Mouse (Mus musculus) testis, adult 2 months (tissue): ENCODE data around the gene Olfr456. TPM values are rescaled to one million over a fixed set of nuclear protein-coding genes. Genes with fewer than 3 reads are reported as not detected.
"Not testable (repeated sequence)": the region's sequence is repeated elsewhere in the genome, so short reads cannot be mapped to it uniquely, and the experiment has no call there.

Experiments
- H3K27ac ChIP-seq: fragments of 200-500 bp; 2 replicates; pipeline ENCODE4 v1.5.1; 2012; ENCODE audit warnings: low read depth, low read length; ENCODE audit not compliant: control insufficient read depth, insufficient read depth
- H3K27me3 ChIP-seq: fragments of 200-500 bp; 2 replicates; pipeline ENCODE4 v1.6.1; 2012; ENCODE audit warnings: mild to moderate bottlenecking, low read length, moderate library complexity; ENCODE audit not compliant: control insufficient read depth, insufficient read depth
- H3K36me3 ChIP-seq: fragments of 200-500 bp; 2 replicates; pipeline ENCODE4 v1.6.1; 2012; ENCODE audit warnings: mild to moderate bottlenecking, low read length; ENCODE audit not compliant: control insufficient read depth, insufficient read depth
- H3K4me1 ChIP-seq: fragments of 200-500 bp; 2 replicates; pipeline ENCODE4 v1.6.1; 2012; ENCODE audit warnings: low read length; ENCODE audit not compliant: control insufficient read depth, insufficient read depth
- H3K4me3 ChIP-seq: fragments of 200-500 bp; 2 replicates; pipeline ENCODE4 v1.5.1; 2012; ENCODE audit warnings: low read depth, mild to moderate bottlenecking, low read length, moderate library complexity, mixed read lengths; ENCODE audit not compliant: control insufficient read depth
- CTCF ChIP-seq: fragments of 200-500 bp; IDR thresholded peaks from 2 replicates; pipeline ENCODE4 v1.5.1; 2012; ENCODE audit warnings: low read depth, mild to moderate bottlenecking, inconsistent platforms, low read length, moderate library complexity; ENCODE audit not compliant: control insufficient read depth, insufficient read depth, insufficient replicate concordance
- POLR2A ChIP-seq: fragments of 200-500 bp; IDR thresholded peaks from 2 replicates; pipeline ENCODE4 v1.6.1; 2012; ENCODE audit warnings: low read depth, mild to moderate bottlenecking, inconsistent platforms, low read length, moderate library complexity; ENCODE audit not compliant: control insufficient read depth
- polyA plus RNA-seq: library from polyadenylated mRNA; depleted of rRNA; stranded (reverse); fragments of >200 nt; gene quantifications from 2 replicates; pipeline ENCODE4 v1.2.3, GENCODE M21; 2012; rRNA removed

The Olfr456 gene
- 0.20 and 0.42 TPM in 2 replicates for polyA plus RNA-seq

- H3K36me3 ChIP-seq, result no peaks in the 10 kb centered on the region
- no peak within 1 kb of the TSS for H3K27ac ChIP-seq
- TF ChIP-seq POLR2A (no peak), CTCF (no peak)
- H3K4me3 ChIP-seq, result no peak within 1 kb of the TSS
- H3K4me1 ChIP-seq, result no peaks in the 10 kb centered on the region
- no peaks in the 10 kb centered on the region for H3K27me3 ChIP-seq
Observed at GRCm38 (mm10) chr6:42487114-42487513, at the start of gene Olfr456. TSS of gene Olfr456 (minus strand) at chr6:42487214.

DNA sequence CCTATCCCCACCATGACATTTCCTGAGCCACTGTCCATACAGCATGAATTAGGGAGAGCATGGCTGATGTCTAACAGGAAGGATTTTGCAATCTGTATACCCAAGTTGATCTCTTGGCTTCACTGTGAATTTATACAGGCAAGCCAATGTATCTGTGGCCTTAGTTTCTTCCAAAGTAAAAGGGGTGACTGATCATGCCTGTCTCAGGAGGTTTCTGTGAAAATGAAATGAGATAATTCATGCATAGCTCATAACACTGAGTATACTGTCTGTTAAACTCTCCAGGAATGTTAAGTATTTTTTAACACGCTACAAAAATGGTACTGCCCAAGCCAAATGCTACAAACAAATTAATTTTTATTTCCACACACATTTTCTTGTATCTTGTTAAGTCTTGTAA, 26.4 kb upstream of the Olfr456 start:
- no peak for TF ChIP-seq CTCF
- H3K36me3 ChIP-seq, result no peaks in the 10 kb centered on the region
- H3K27me3 ChIP-seq, result no peaks in the 10 kb centered on the region
- H3K4me3 ChIP-seq, result no peak overlapping the region
- H3K27ac ChIP-seq, result no peak overlapping the region
- no peaks in the 10 kb centered on the region for H3K4me1 ChIP-seq

GRCm38 (mm10) chr6:42509311-42509710, 22.3 kb upstream of the Olfr456 start:
- TF ChIP-seq CTCF (no peak), POLR2A (no peak)
- no peak overlapping the region for H3K4me3 ChIP-seq
- H3K27ac ChIP-seq, result no peak overlapping the region
- no peaks in the 10 kb centered on the region for H3K36me3 ChIP-seq
- H3K27me3 ChIP-seq, result no peaks in the 10 kb centered on the region
- no peaks in the 10 kb centered on the region for H3K4me1 ChIP-seq

DNA sequence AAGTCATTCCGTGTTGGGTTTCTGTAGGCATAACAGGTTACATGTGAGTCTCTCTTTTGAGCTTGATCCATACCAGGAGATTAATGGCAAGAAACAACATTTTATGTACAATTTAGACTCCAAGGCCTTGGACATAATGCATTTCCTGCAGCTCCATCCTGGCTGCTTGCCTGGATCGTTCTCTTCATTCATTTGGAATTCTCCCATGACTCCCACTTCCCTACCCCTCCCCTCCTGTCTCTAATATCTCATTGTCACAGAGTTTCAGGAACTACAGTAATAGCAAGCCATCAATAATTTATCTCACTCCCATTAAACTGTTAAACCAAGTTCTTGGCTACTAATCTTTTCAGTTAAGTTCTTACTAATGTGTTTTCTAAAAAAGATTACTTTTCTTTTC, 16.5 kb upstream of the Olfr456 start:
- no peak overlapping the region for H3K4me3 ChIP-seq
- no peak overlapping the region for H3K27ac ChIP-seq
- no peaks in the 10 kb centered on the region for H3K36me3 ChIP-seq
- TF ChIP-seq CTCF (no peak), POLR2A (no peak)
- H3K27me3 ChIP-seq, result no peaks in the 10 kb centered on the region
- H3K4me1 ChIP-seq, result no peaks in the 10 kb centered on the region

GRCm38 (mm10) chr6:42489731-42490130, 2.7 kb upstream of the Olfr456 start:
- TF ChIP-seq CTCF (no peak), POLR2A (no peak)
- Histone ChIP-seq H3K36me3 (no peaks in the 10 kb centered on the region), H3K4me3 (no peak overlapping the region), H3K27me3 (no peaks in the 10 kb centered on the region), H3K27ac (no peak overlapping the region), H3K4me1 (no peaks in the 10 kb centered on the region)

- no peak for TF ChIP-seq POLR2A
- no peak for TF ChIP-seq CTCF
- Histone ChIP-seq H3K4me3 (no peak overlapping the region), H3K27me3 (no peaks in the 10 kb centered on the region)
Observed at GRCm38 (mm10) chr6:42484633-42485032, 2.4 kb downstream of the Olfr456 start.

GRCm38 (mm10) chr6:42476235-42476634, 10.8 kb downstream of the Olfr456 start, which contains the start of gene Olfr457:
TSS of gene Olfr457 (minus strand) at chr6:42476335.
- Histone ChIP-seq H3K36me3 (no peaks in the 10 kb centered on the region), H3K4me3 (no peak within 1 kb of the TSS), H3K27me3 (no peaks in the 10 kb centered on the region), H3K27ac (no peak within 1 kb of the TSS), H3K4me1 (no peaks in the 10 kb centered on the region)
- TF ChIP-seq CTCF, result no peak
- TF ChIP-seq POLR2A, result no peak

More at GRCm38 (mm10) chr6:42484633-42485032, 2.4 kb downstream of the Olfr456 start:
- no peaks in the 10 kb centered on the region for H3K4me1 ChIP-seq
- no peaks in the 10 kb centered on the region for H3K36me3 ChIP-seq
- H3K27ac ChIP-seq, result no peak overlapping the region

DNA sequence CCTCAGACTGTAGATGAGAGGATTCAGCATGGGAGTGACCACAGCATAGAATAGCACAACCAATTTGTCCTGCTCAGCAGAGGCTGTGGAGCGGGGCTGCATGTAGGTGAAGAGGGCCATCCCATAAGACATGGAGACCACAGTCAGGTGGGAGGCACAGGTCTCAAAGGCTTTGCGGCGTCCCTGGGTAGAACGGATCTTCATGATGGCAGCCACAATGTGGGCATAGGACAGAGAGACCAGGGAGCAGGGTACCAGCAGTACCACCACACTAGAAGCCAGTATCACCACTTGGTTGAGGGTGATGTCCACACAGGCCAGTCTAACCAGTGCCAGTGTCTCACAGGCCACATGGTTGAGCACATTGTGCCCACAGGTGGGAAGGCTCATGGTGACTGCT, 15.7 kb downstream of the Olfr456 start:
- not testable (repeated sequence) for H3K36me3 ChIP-seq, H3K27me3 ChIP-seq, H3K27ac ChIP-seq, H3K4me3 ChIP-seq, H3K4me1 ChIP-seq
